Mouse (Mus musculus) thymus, adult 2 months (tissue): ENCODE data around the gene Yap1. TPM values are rescaled to one million over a fixed set of nuclear protein-coding genes. Genes with fewer than 3 reads are reported as not detected.

Source experiments
- DNase-seq: peaks from one replicate; pipeline ENCODE4 v3.0.0; 2021
- H3K27ac ChIP-seq: fragments of 200-500 bp; 2 replicates; pipeline ENCODE4 v1.5.1; 2012; ENCODE audit warnings: low read length, control low read depth; ENCODE audit not compliant: control insufficient read depth, insufficient read depth
- H3K27me3 ChIP-seq: fragments of 200-500 bp; 2 replicates; pipeline ENCODE4 v1.6.1; 2012; ENCODE audit warnings: mild to moderate bottlenecking, low read length, moderate library complexity, mixed read lengths; ENCODE audit not compliant: control insufficient read depth, insufficient read depth
- H3K36me3 ChIP-seq: fragments of 200-500 bp; 2 replicates; pipeline ENCODE4 v1.6.1; 2012; ENCODE audit warnings: mild to moderate bottlenecking, low read length, moderate library complexity; ENCODE audit not compliant: control insufficient read depth, insufficient read depth
- H3K4me1 ChIP-seq: fragments of 200-500 bp; replicated peaks from 2 replicates; pipeline ENCODE4 v1.6.1; 2012; ENCODE audit warnings: low read length; ENCODE audit not compliant: control insufficient read depth, insufficient read depth
- H3K4me3 ChIP-seq: fragments of 200-500 bp; 2 replicates; pipeline ENCODE4 v1.5.1; 2012; ENCODE audit warnings: mild to moderate bottlenecking, low read length, control low read depth, moderate library complexity; ENCODE audit not compliant: control insufficient read depth, insufficient read depth
- CTCF ChIP-seq: fragments of 200-500 bp; IDR thresholded peaks from 2 replicates; pipeline ENCODE4 v1.5.1; 2012; ENCODE audit warnings: mild to moderate bottlenecking, control low read depth, low read length, moderate library complexity, borderline replicate concordance; ENCODE audit not compliant: control insufficient read depth, poor library complexity, insufficient read depth; ENCODE audit errors: extremely low read depth
- POLR2A ChIP-seq: fragments of 200-500 bp; IDR thresholded peaks from 2 replicates; pipeline ENCODE4 v1.6.1; 2012; ENCODE audit warnings: mild to moderate bottlenecking, low read length, control low read depth, moderate library complexity; ENCODE audit not compliant: control insufficient read depth, poor library complexity, insufficient read depth; ENCODE audit errors: extremely low read depth
- WGBS: fragments of 180-500 bp; shearing (Covaris S2); methylation state at CpG from one replicate; pipeline ENCODE4 v1.1.7; 2018; 5-methylcytosine and 5-hydroxymethylcytosine counted together
- polyA plus RNA-seq: library from polyadenylated mRNA; depleted of rRNA; stranded (reverse); fragments of >200 nt; gene quantifications from 2 replicates; pipeline ENCODE4 v1.2.3, GENCODE M21; 2012

The Yap1 gene
- polyA plus RNA-seq, 1 experiment, result 14.4 TPM

DNA sequence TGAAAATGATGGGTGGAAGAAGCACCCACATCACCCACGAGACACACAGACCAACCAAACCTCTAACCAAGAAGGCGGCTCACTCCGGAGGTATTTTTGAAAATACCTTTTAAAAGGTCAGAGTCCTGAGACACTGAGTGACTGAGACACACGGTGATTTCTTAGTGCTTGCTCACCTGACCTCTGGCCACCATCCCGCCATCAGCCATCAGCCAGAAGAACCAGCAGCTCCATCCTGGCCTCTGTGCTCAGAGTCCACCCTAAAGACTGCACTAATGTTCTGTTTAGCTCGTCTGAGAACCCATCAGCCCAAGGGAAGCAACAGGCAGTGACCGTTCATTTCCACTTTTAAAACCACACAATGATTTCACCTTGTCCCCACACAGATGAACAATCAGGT lies 41.5 kb downstream of the Yap1 start:
- no peak for DNase-seq
- H3K27me3 ChIP-seq, result no peaks in the 10 kb centered on the region
- no peaks in the 10 kb centered on the region for H3K36me3 ChIP-seq
- 73% methylated on average over 7 of the region's 7 CpGs for WGBS
- H3K27ac ChIP-seq, result no peak overlapping the region
- TF ChIP-seq CTCF (no peak), POLR2A (no peak)
- H3K4me3 ChIP-seq, result no peak overlapping the region
- no peaks in the 10 kb centered on the region; the same call in 1 of the 2 replicates for H3K4me1 ChIP-seq

DNA sequence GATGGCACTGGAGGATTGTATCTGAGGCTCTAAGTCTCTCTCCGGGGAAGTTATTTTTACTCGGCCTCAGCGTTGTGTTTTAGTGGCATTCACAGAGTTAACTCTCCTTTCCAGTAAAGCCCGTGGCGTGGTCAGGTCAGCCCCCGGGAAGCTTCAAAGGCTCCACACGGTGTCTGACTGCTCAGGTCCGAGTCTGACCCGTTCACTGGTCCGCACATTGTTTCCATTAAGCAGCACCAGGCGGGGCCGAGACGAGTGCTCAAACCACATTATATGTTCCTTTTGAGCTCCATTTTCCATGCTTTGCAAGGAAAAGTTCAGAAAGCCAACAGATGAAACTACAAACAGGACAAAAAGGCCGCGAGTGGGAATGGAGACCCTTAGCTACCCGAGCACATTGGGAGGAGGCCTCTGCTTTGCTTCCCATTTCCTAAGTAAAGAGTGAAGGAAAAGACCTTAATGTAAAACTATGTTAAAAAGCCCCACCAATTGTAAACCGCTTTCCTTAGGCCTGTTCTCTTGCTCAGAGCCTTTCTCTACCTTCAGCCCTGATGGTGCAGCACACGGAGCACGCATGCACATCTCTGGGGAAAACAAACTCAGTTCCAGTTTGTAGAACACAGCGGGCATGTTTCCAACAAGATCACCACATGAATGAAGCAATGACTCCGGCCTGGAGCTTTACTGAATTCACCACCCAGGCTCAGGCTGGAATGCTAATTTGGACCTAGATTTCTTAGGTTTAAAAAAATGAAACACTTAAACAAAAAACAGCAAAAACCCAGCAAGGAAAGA lies 42.8 kb downstream of the Yap1 start:
- TF ChIP-seq POLR2A (no peak), CTCF (no peak)
- H3K36me3 ChIP-seq, result no peaks in the 10 kb centered on the region
- 88% methylated on average over 21 of the region's 21 CpGs for WGBS
- H3K27me3 ChIP-seq, result no peaks in the 10 kb centered on the region
- no peak overlapping the region for H3K27ac ChIP-seq
- DNase-seq, result no peak
- H3K4me3 ChIP-seq, result no peak overlapping the region
- no peaks in the 10 kb centered on the region; the same call in 1 of the 2 replicates for H3K4me1 ChIP-seq

DNA sequence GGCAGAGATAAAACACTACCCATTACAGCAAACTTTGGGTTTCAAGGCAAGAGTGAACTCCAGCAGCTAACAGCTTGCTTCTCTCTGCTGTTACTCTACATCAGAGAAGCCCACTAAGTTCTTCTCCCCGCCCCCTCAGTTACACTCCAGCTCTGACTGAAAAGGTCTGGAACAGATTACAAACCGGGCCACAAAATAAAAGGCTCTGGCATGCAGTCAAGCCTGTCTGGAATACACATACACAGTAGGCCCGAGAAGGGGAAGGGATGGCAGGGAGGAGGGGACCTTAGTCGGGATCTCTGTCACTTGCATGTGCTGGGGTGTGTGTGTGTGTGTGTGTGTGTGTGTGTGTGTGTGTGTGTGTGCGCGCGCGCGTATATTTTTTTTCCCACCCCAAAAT lies 44.0 kb downstream of the Yap1 start:
- whole genome bisulfite sequencing, result 88% methylated on average over 9 of the region's 9 CpGs
- H3K27ac ChIP-seq, result no peak overlapping the region
- TF ChIP-seq CTCF, result no peak
- TF ChIP-seq POLR2A, result no peak
- no peaks in the 10 kb centered on the region for H3K27me3 ChIP-seq
- H3K4me3 ChIP-seq, result no peak overlapping the region
- DNase-seq, result no peak
- H3K36me3 ChIP-seq, result no peaks in the 10 kb centered on the region
- no peaks in the 10 kb centered on the region for H3K4me1 ChIP-seq

DNA sequence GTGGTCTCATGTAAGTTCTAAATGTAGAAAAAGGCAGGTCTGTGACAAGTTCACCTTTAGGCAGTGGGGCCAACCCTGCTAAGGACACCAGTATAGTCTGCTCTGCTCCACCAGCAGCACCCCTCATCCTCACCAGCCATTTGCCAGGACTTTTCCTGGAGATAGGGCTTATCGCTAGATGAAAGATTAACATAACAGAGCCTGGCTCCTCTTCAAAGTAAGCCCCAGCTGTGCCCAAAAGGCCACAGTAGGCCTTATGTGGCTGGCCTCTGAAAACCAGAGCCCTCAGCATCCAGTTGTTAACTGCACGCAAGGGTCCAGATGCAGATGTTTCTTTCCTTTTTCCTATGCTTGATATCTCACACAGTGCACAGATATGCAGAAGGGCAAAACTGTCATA lies 45.1 kb downstream of the Yap1 start:
- no peak for DNase-seq
- H3K4me1 ChIP-seq, result no peaks in the 10 kb centered on the region
- no peak overlapping the region for H3K4me3 ChIP-seq
- WGBS, result 92% methylated on average over 2 of the region's 2 CpGs
- H3K27me3 ChIP-seq, result no peaks in the 10 kb centered on the region
- H3K27ac ChIP-seq, result no peak overlapping the region
- no peaks in the 10 kb centered on the region for H3K36me3 ChIP-seq
- TF ChIP-seq CTCF, result no peak
- TF ChIP-seq POLR2A, result no peak

DNA sequence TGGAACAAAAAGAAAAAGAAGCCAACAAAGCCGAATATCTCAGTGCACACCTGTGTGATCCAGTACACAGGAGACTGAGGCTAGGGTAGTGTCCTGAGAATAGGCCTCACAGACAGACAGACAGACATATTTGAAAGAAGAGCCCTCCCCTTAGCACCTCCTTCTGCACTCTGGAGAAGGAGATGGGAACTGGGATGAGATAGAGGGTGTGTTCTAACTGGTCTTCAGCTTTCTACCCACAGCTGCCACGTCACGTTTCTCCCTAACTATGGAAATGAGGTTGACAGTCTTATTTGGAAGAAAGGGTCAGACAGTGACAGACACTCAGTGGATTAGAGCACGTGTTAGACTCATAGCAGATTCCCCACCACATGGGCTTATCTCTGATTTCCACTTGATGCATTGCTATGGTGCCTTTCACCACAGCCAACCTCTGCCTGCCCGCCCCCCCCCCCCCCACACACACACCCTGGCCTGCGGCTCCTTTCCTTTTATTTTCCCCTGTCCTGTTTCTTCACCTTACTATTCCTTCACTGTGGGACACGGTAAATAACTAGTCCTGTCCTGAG lies 46.3 kb downstream of the Yap1 start:
- H3K4me3 ChIP-seq, result no peak overlapping the region
- no peak overlapping the region for H3K27ac ChIP-seq
- no peak for TF ChIP-seq CTCF
- TF ChIP-seq POLR2A, result no peak
- no peaks in the 10 kb centered on the region for H3K4me1 ChIP-seq
- no peak for DNase-seq
- WGBS, result 93% methylated on average over 7 of the region's 7 CpGs
- no peaks in the 10 kb centered on the region for H3K27me3 ChIP-seq
- no peaks in the 10 kb centered on the region for H3K36me3 ChIP-seq

DNA sequence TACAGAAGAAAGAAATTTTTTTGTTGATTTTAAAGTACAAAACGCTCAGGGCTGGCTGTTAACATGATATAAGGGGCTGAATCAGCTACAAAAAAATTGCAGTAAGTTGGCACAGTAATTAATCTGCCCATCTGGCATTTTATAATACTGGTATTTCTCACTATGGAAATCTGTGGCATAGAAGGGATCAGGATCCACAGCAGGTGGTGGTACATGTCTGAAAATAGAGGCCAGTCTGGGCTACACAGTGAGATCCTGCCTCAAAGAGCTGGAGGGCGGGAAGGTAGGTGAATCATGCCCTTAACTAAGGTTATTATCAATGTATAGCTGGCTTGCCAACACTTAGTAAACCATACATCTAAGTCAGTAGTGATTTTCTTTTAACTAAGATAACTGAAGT lies 47.0 kb downstream of the Yap1 start:
- no peak for DNase-seq
- Histone ChIP-seq H3K4me1 (no peaks in the 10 kb centered on the region), H3K27me3 (no peaks in the 10 kb centered on the region), H3K27ac (no peak overlapping the region), H3K4me3 (no peak overlapping the region), H3K36me3 (no peaks in the 10 kb centered on the region)
- TF ChIP-seq CTCF (no peak), POLR2A (no peak)
- WGBS, result 91% methylated on average over 2 of the region's 2 CpGs
